Mouse (Mus musculus) T-helper 17 cell (primary cell): ENCODE results near the gene Tcf7l2.

Source experiments
- in situ Hi-C, 2 experiments: fragments of 300-600 bp; cut with MboI, MseI; formaldehyde crosslinking; loops; 1 replicate in 1 of 2; 2 replicates in 1 of 2; pipeline ENCODE4 v1.15.1; 2025; ENCODE audit warnings: high pct_unique_total_duplicates in 2 of 2

Gene Tcf7l2

GRCm38 (mm10) chr19:55820202-55820601 is 78.6 kb downstream of the Tcf7l2 start:
- in situ Hi-C loops: loop anchor here in 1 of 2 experiments (25.0 kb wide), 1 partner anchor 1033 kb away; no protein-coding TSS in a partner anchor

- in situ Hi-C loops: no loop called here
Observed at GRCm38 (mm10) chr19:55825001-55825827, 83.6 kb downstream of the Tcf7l2 start.

- in situ Hi-C loops: no loop called here
Observed at GRCm38 (mm10) chr19:55825951-55826507, 84.4 kb downstream of the Tcf7l2 start.

- in situ Hi-C loops: no loop called here
Observed at GRCm38 (mm10) chr19:55827613-55828259, 86.1 kb downstream of the Tcf7l2 start.

GRCm38 (mm10) chr19:55830976-55831559 is 89.4 kb downstream of the Tcf7l2 start:
- in situ Hi-C loops: loop anchor here in 1 of 2 experiments (10.0 kb wide), 1 partner anchor 56 kb away; no protein-coding TSS in a partner anchor

- in situ Hi-C loops: loop anchor here in 1 of 2 experiments (10.0 kb wide), 1 partner anchor 57 kb away; no protein-coding TSS in a partner anchor
Observed at GRCm38 (mm10) chr19:55832122-55832521, 90.5 kb downstream of the Tcf7l2 start.

- in situ Hi-C loops: loop anchor here in 1 of 2 experiments (10.0 kb wide), 1 partner anchor 59 kb away; no protein-coding TSS in a partner anchor
Observed at GRCm38 (mm10) chr19:55833807-55834385, 92.3 kb downstream of the Tcf7l2 start.

- in situ Hi-C loops: loop anchor here in 1 of 2 experiments (10.0 kb wide), 1 partner anchor 62 kb away; no protein-coding TSS in a partner anchor
Observed at GRCm38 (mm10) chr19:55836930-55837687, 95.5 kb downstream of the Tcf7l2 start.

GRCm38 (mm10) chr19:55837924-55838323 is 96.3 kb downstream of the Tcf7l2 start:
- in situ Hi-C loops: loop anchor here in 1 of 2 experiments (10.0 kb wide), 1 partner anchor 63 kb away; no protein-coding TSS in a partner anchor

- in situ Hi-C loops: loop anchor here in 1 of 2 experiments (10.0 kb wide), 1 partner anchor 64 kb away; no protein-coding TSS in a partner anchor
Observed at GRCm38 (mm10) chr19:55838389-55839035, 96.9 kb downstream of the Tcf7l2 start.

GRCm38 (mm10) chr19:55839036-55839555 is 97.5 kb downstream of the Tcf7l2 start:
- in situ Hi-C loops: loop anchor here in 1 of 2 experiments (10.0 kb wide), 1 partner anchor 64 kb away; no protein-coding TSS in a partner anchor

- in situ Hi-C loops: no loop called here
Observed at GRCm38 (mm10) chr19:55840499-55841121, 99.0 kb downstream of the Tcf7l2 start.

GRCm38 (mm10) chr19:55842046-55842445 is 100.4 kb downstream of the Tcf7l2 start:
- in situ Hi-C loops: no loop called here

GRCm38 (mm10) chr19:55843111-55843887 is 101.7 kb downstream of the Tcf7l2 start:
- in situ Hi-C loops: no loop called here

GRCm38 (mm10) chr19:55845702-55846101 is 104.1 kb downstream of the Tcf7l2 start:
- in situ Hi-C loops: no loop called here

GRCm38 (mm10) chr19:55846256-55846655 is 104.6 kb downstream of the Tcf7l2 start:
- in situ Hi-C loops: no loop called here

GRCm38 (mm10) chr19:55847043-55847442 is 105.4 kb downstream of the Tcf7l2 start:
- in situ Hi-C loops: no loop called here

GRCm38 (mm10) chr19:55850402-55851078 is 108.9 kb downstream of the Tcf7l2 start:
- in situ Hi-C loops: no loop called here
